Comparison of ENCODE assay signal across 27 mouse cellular contexts in genomic region chr16:88060936-88061335, GRCm38 (mm10).
"Had no signal": no experiment of that assay in that cellular context is flagged by ENCODE, and none has a peak within 500 bp of the region (broad histone marks: within the 10 kb centered on the region; RNA-seq: fewer than 3 reads in every experiment).

No protein-coding gene starts in this region.

- DNase-seq: gastrocnemius, postnatal 14 days; gastrocnemius, postnatal 36 days; heart, adult 11 months; heart, adult 2 months; heart, postnatal 14 days; heart, postnatal 36 days; kidney, adult 11 months; kidney, adult 2 months; kidney, adult 9 months; kidney, postnatal 14 days; kidney, postnatal 36 days; layer of hippocampus, adult 9-11 months; layer of hippocampus, postnatal 36 days; left cerebral cortex, postnatal 4 days had no signal

- H3K36me3 ChIP-seq: heart, embryonic 13.5 days; heart, embryonic 15.5 days; hindbrain, embryonic 13.5 days; hindbrain, embryonic 15.5 days; kidney, embryonic 15.5 days; limb, embryonic 13.5 days; limb, embryonic 15.5 days; liver, embryonic 12.5 days had no signal

- H3K27ac ChIP-seq: heart, adult 2 months; heart, embryonic 13.5 days; heart, embryonic 15.5 days; hindbrain, embryonic 13.5 days; hindbrain, embryonic 15.5 days; hindbrain, postnatal 0 days; kidney, embryonic 15.5 days; kidney, postnatal 0 days; limb, embryonic 13.5 days; limb, embryonic 15.5 days; liver, embryonic 12.5 days; liver, embryonic 14.5 days had no signal

- H3K9me3 ChIP-seq: heart, embryonic 13.5 days; heart, embryonic 15.5 days; hindbrain, embryonic 13.5 days; hindbrain, embryonic 15.5 days; kidney, embryonic 15.5 days; limb, embryonic 13.5 days; limb, embryonic 15.5 days had no signal

- H3K4me1 ChIP-seq: heart, embryonic 13.5 days; heart, embryonic 15.5 days; hindbrain, embryonic 13.5 days; hindbrain, embryonic 15.5 days; kidney, embryonic 15.5 days; limb, embryonic 13.5 days; limb, embryonic 15.5 days; liver, embryonic 12.5 days had no signal

- H3K27me3 ChIP-seq: heart, embryonic 13.5 days; heart, embryonic 15.5 days; hindbrain, embryonic 13.5 days; hindbrain, embryonic 15.5 days; kidney, embryonic 15.5 days; limb, embryonic 13.5 days; limb, embryonic 15.5 days; liver, embryonic 12.5 days had no signal

- ATAC-seq: hindbrain, postnatal 0 days; intestine, embryonic 16.5 days; liver, embryonic 12.5 days had no signal

- H3K4me2 ChIP-seq: heart, embryonic 11.5 days; heart, embryonic 13.5 days; heart, embryonic 15.5 days; hindbrain, embryonic 13.5 days; hindbrain, embryonic 15.5 days; kidney, embryonic 15.5 days; limb, embryonic 13.5 days; limb, embryonic 15.5 days; liver, embryonic 12.5 days had no signal

- H3K4me3 ChIP-seq: heart, adult 2 months; heart, embryonic 13.5 days; heart, embryonic 15.5 days; hindbrain, embryonic 13.5 days; hindbrain, embryonic 15.5 days; kidney, embryonic 15.5 days; limb, embryonic 13.5 days; limb, embryonic 15.5 days; liver, embryonic 12.5 days had no signal

- H3K9ac ChIP-seq: heart, embryonic 13.5 days; heart, embryonic 15.5 days; hindbrain, embryonic 13.5 days; hindbrain, embryonic 15.5 days; kidney, embryonic 15.5 days; limb, embryonic 13.5 days; limb, embryonic 15.5 days; liver, embryonic 12.5 days; liver, embryonic 14.5 days had no signal
